Mouse (Mus musculus) hindbrain, embryonic 16.5 days (tissue): ENCODE measurements around the gene Fgr. TPM values are rescaled to one million over a fixed set of nuclear protein-coding genes. Genes with fewer than 3 reads are reported as not detected.
A peak's percentile ranks its signal among the peaks of the same experiment; 100 is the strongest.

ENCODE experiments used
- ATAC-seq: fragments of 200-750 bp; cut with Nextera tagmentation; 2 replicates; pipeline ENCODE4 v1.8.0; 2017; ENCODE audit warnings: moderate TSS enrichment, moderate library complexity
- H3K27ac ChIP-seq: fragments of 300-500 bp; sonication (generic); 2 replicates; pipeline ENCODE4 v1.5.1; 2014; ENCODE audit warnings: low read depth, mild to moderate bottlenecking, control low read depth, low read length, moderate library complexity
- H3K27me3 ChIP-seq: fragments of 300-500 bp; sonication (generic); replicated peaks from 2 replicates; pipeline ENCODE4 v1.6.1; 2014; ENCODE audit warnings: low read length; ENCODE audit not compliant: control insufficient read depth, insufficient read depth
- H3K36me3 ChIP-seq: fragments of 300-500 bp; sonication (generic); 2 replicates; pipeline ENCODE4 v1.6.1; 2014; ENCODE audit warnings: mild to moderate bottlenecking, low read length, moderate library complexity, mixed read lengths; ENCODE audit not compliant: control insufficient read depth, insufficient read depth
- H3K4me1 ChIP-seq: fragments of 300-500 bp; sonication (generic); 2 replicates; pipeline ENCODE4 v1.6.1; 2014; ENCODE audit warnings: low read depth, low read length; ENCODE audit not compliant: control insufficient read depth, insufficient read depth
- H3K4me2 ChIP-seq: fragments of 300-500 bp; sonication (generic); 2 replicates; pipeline ENCODE4 v1.6.1; 2014; ENCODE audit warnings: mild to moderate bottlenecking, low read length, control low read depth, moderate library complexity
- H3K4me3 ChIP-seq: fragments of 300-500 bp; sonication (generic); 2 replicates; pipeline ENCODE4 v1.5.1; 2014; ENCODE audit warnings: mild to moderate bottlenecking, low read length, control low read depth, moderate library complexity
- H3K9ac ChIP-seq: fragments of 300-500 bp; sonication (generic); 2 replicates; pipeline ENCODE4 v1.6.1; 2014; ENCODE audit warnings: low read depth, mild to moderate bottlenecking, control low read depth, low read length, moderate library complexity
- H3K9me3 ChIP-seq: fragments of 300-500 bp; sonication (generic); 2 replicates; pipeline ENCODE4 v1.6.1; 2014; ENCODE audit warnings: mild to moderate bottlenecking, low read length, moderate library complexity; ENCODE audit not compliant: control insufficient read depth
- WGBS: fragments of 180-500 bp; shearing (Covaris S2); extraction: QIAGEN DNeasy Blood & Tissue Kit; methylation state at CpG from one replicate; pipeline ENCODE4 v1.1.7; 2014; 5-methylcytosine and 5-hydroxymethylcytosine counted together
- polyA plus RNA-seq: library from polyadenylated mRNA; unstranded; fragments of >200 nt; fragmentation: Nextera tagmentation; extraction: Ambion mirVana; gene quantifications from 2 replicates; pipeline ENCODE4 v1.2.1, GENCODE M21; 2015

Fgr gene
- polyA plus RNA-seq, 1 experiment from 2014 or later: 0.23 TPM

- no peaks in the 10 kb centered on the region for H3K27me3 ChIP-seq
- ATAC-seq: no peak
- H3K36me3 ChIP-seq: no peaks in the 10 kb centered on the region
- H3K27ac ChIP-seq: no peak overlapping the region
- H3K9ac ChIP-seq: no peak overlapping the region
- H3K4me3 ChIP-seq: no peak overlapping the region
- WGBS: 93% methylated on average over 1 of the region's 1 CpGs
- H3K9me3 ChIP-seq: no peaks in the 10 kb centered on the region
- H3K4me1 ChIP-seq: peaks cover 41% of the 10 kb centered on the region
- no peak overlapping the region for H3K4me2 ChIP-seq
These were observed 61.6 kb downstream of the Fgr start for GRCm38 (mm10) chr4:133035446-133035845.

- WGBS: 69% methylated on average over 3 of the region's 3 CpGs
- Histone ChIP-seq H3K36me3 (no peaks in the 10 kb centered on the region), H3K4me2 (no peak overlapping the region), H3K4me1 (peaks cover 44% of the 10 kb centered on the region), H3K4me3 (no peak overlapping the region), H3K9ac (no peak overlapping the region), H3K27me3 (no peaks in the 10 kb centered on the region), H3K27ac (no peak overlapping the region), H3K9me3 (no peaks in the 10 kb centered on the region)
- no peak for ATAC-seq
These were observed 62.1 kb downstream of the Fgr start for GRCm38 (mm10) chr4:133035946-133036345.

- WGBS: 29% methylated on average over 9 of the region's 9 CpGs
- Histone ChIP-seq H3K9me3 (no peaks in the 10 kb centered on the region), H3K9ac (0 out of 2 replicates have a peak overlapping the region, but pooled peaks have one; percentile 26), H3K27me3 (no peaks in the 10 kb centered on the region), H3K4me3 (no peak overlapping the region), H3K4me2 (peak overlapping the region; percentile 6; the same call in 1 of the 2 replicates), H3K27ac (no peak overlapping the region), H3K36me3 (no peaks in the 10 kb centered on the region), H3K4me1 (peaks cover 57% of the 10 kb centered on the region)
- ATAC-seq: 0 out of 2 replicates have a peak, but pooled peaks have one; percentile 24
These were observed 63.4 kb downstream of the Fgr start for GRCm38 (mm10) chr4:133037293-133037692.

- H3K9ac ChIP-seq: no peak overlapping the region
- no peaks in the 10 kb centered on the region for H3K27me3 ChIP-seq
- WGBS: 30% methylated on average over 6 of the region's 6 CpGs
- H3K4me1 ChIP-seq: peaks cover 62% of the 10 kb centered on the region
- ATAC-seq: no peak
- no peaks in the 10 kb centered on the region for H3K36me3 ChIP-seq
- H3K9me3 ChIP-seq: no peaks in the 10 kb centered on the region
- peak overlapping the region; percentile 59; the same call in 1 of the 2 replicates for H3K4me3 ChIP-seq
- peak overlapping the region; percentile 99 for H3K4me2 ChIP-seq
- H3K27ac ChIP-seq: no peak overlapping the region
These were observed 63.9 kb downstream of the Fgr start for GRCm38 (mm10) chr4:133037798-133038197.

DNA sequence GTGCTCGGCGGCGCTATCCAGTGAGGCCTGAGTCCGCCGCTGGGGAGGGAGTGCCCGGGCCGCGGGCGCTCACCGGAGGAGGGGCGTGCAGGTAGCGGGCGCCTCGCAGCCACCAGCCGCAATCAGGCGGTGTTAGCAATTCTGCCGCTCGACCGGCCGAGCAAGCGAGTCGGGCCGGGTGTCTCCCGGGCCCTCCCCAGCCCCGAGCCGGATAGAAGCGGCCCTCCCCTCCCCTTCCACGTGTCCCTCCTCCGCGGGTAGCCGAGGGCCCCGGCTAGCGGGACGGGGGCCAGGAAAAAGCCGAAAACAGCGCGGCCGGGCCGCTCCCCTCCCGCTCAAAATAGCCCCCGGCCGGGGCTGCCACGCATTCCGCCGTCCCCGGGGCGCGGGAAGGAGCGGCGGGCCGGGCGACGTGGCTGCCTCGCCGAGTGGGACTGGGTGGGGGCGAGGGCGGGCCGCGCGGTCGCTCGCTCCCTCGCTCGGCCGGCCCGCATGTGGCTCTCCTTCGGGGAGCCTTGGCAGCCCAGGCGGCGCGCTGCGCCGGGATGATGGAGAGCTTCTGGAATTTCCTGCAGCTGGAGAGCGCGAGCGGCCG lies 64.7 kb downstream of the Fgr start:
- Histone ChIP-seq H3K9me3 (no peaks in the 10 kb centered on the region), H3K27me3 (no peaks in the 10 kb centered on the region), H3K36me3 (no peaks in the 10 kb centered on the region), H3K27ac (peak overlapping the region; percentile 74), H3K4me2 (peak overlapping the region; percentile 99), H3K9ac (peak overlapping the region; percentile 75), H3K4me3 (peak overlapping the region; percentile 59), H3K4me1 (peaks cover 70% of the 10 kb centered on the region)
- ATAC-seq: no peak
- WGBS: 0% methylated on average over 40 of the region's 76 CpGs

DNA sequence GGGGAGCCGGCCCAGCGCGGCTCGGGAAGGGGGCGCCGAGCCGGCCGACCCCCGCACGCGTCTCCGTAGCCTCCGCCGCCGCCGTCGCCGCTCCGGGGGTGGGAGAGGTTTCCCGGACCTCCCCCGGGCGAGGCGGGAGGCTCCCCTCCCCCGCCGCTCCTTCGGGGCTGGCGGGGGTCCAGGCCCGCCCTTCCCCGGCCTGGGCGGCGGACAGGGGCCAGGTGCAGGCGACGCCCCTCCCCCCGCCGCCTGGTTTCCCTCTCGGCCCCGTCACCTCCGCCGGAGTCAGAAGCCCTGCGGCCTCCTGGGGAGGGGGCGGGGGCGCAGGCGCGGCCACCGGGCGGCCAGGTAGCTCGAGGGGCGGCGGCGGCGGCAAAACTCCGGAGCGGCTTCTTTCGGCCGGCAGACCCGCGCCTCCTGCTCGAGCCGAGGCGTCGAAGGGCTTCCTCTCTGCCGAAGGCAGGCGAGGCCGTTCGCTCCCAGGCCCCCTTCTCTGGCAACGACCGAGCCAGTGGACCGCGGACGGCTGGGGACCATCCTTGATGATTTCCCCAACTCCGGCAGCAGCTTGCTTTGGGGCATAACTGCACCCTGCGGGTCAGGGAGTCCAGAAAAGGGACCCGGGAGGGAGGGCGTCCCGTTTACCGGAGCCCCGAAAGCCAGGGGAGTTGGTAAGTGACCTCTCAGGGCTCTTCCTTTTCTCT lies 65.4 kb downstream of the Fgr start:
- Histone ChIP-seq H3K27ac (peak overlapping the region; percentile 74), H3K4me3 (peak overlapping the region; percentile 59), H3K36me3 (no peaks in the 10 kb centered on the region), H3K9ac (peak overlapping the region; percentile 75), H3K4me1 (peaks cover 77% of the 10 kb centered on the region), H3K9me3 (no peaks in the 10 kb centered on the region), H3K4me2 (peak overlapping the region; percentile 99), H3K27me3 (no peaks in the 10 kb centered on the region)
- no peak for ATAC-seq
- under 1% methylated on average over 24 of the region's 77 CpGs for WGBS

DNA sequence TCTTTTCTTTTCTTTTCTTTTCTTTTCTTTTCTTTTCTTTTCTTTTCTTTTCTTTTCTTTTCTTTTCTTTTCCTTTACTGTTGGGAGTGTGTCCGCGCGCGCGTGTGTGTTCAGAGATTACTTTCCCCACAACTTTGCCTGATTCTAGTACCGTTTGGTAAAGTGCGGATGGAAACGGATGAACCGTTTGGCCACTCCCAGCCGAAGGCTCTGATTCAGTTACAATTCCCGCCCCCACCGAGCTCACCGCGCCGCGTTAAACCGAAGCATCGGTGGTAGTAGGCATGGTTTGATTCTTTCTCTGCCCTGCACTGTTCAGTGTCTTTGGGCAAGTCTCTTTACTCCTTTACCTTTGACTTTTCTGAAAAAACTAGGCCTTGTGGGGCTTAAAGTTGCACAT lies 65.9 kb downstream of the Fgr start:
- no peak for ATAC-seq
- Histone ChIP-seq H3K4me2 (peak overlapping the region; percentile 99), H3K4me1 (peaks cover 83% of the 10 kb centered on the region), H3K9ac (no peak overlapping the region; the same call in 1 of the 2 replicates), H3K36me3 (no peaks in the 10 kb centered on the region), H3K27me3 (no peaks in the 10 kb centered on the region), H3K4me3 (peak overlapping the region; percentile 59), H3K27ac (no peak overlapping the region), H3K9me3 (no peaks in the 10 kb centered on the region)
- WGBS: 17% methylated on average over 18 of the region's 18 CpGs

- H3K4me1 ChIP-seq: peaks cover 84% of the 10 kb centered on the region
- H3K9me3 ChIP-seq: no peaks in the 10 kb centered on the region
- H3K27ac ChIP-seq: no peak overlapping the region
- H3K4me3 ChIP-seq: peak overlapping the region; percentile 15; the same call in 1 of the 2 replicates
- WGBS: 44% methylated on average over 14 of the region's 14 CpGs
- H3K9ac ChIP-seq: no peak overlapping the region; the same call in 1 of the 2 replicates
- no peak for ATAC-seq
- H3K27me3 ChIP-seq: no peaks in the 10 kb centered on the region
- peak overlapping the region; percentile 99 for H3K4me2 ChIP-seq
- no peaks in the 10 kb centered on the region for H3K36me3 ChIP-seq
These were observed 66.5 kb downstream of the Fgr start for GRCm38 (mm10) chr4:133040241-133040904.

- Histone ChIP-seq H3K27ac (peak overlapping the region; percentile 90), H3K4me1 (peaks cover 96% of the 10 kb centered on the region), H3K27me3 (no peaks in the 10 kb centered on the region), H3K9ac (peak overlapping the region; percentile 56), H3K4me2 (peak overlapping the region; percentile 56), H3K4me3 (peak overlapping the region; percentile 22; the same call in 1 of the 2 replicates), H3K9me3 (no peaks in the 10 kb centered on the region), H3K36me3 (no peaks in the 10 kb centered on the region)
- WGBS: 28% methylated on average over 4 of the region's 4 CpGs
- ATAC-seq: no peak
These were observed 68.3 kb downstream of the Fgr start for GRCm38 (mm10) chr4:133042244-133042643.
